Mouse (Mus musculus) cerebellum, postnatal 25 days (tissue): Measurements from ENCODE around the gene Nfkbil1.

Source experiments
- DNase-seq, 2 experiments: peaks; one replicate each; pipeline ENCODE4 v3.0.0; 2021; ENCODE audit warnings: mixed read lengths in 2 of 2

Gene Nfkbil1

GRCm38 (mm10) chr17:35201787-35202186, 33.8 kb downstream of the Nfkbil1 start, which contains the start of gene Tnf:
Gene Tnf, minus strand, starts transcription at chr17:35202007.
- no peak for DNase-seq

- no peak for DNase-seq
These were observed 34.5 kb downstream of the Nfkbil1 start for GRCm38 (mm10) chr17:35201128-35201527.

GRCm38 (mm10) chr17:35200398-35200797, 35.2 kb downstream of the Nfkbil1 start:
- no peak for DNase-seq

- no peak for DNase-seq
These were observed 36.6 kb downstream of the Nfkbil1 start for GRCm38 (mm10) chr17:35198946-35199345.

- DNase-seq, result no peak
These were observed 37.6 kb downstream of the Nfkbil1 start for GRCm38 (mm10) chr17:35198029-35198428.

- DNase-seq, result no peak
These were observed 38.5 kb downstream of the Nfkbil1 start for GRCm38 (mm10) chr17:35197126-35197525.

GRCm38 (mm10) chr17:35196321-35196641, 39.3 kb downstream of the Nfkbil1 start:
- DNase-seq, result peak in 1 of 2 experiments; percentile 17

- peak; percentile 68 to 77 for DNase-seq
These were observed 39.8 kb downstream of the Nfkbil1 start for GRCm38 (mm10) chr17:35195631-35196320.

GRCm38 (mm10) chr17:35194844-35195630, 40.6 kb downstream of the Nfkbil1 start:
- DNase-seq, result no peak

- DNase-seq, result no peak
These were observed 41.4 kb downstream of the Nfkbil1 start, which contains the start of gene Ltb for GRCm38 (mm10) chr17:35193881-35194843. Gene Ltb, plus strand, starts transcription at chr17:35194439.

GRCm38 (mm10) chr17:35192924-35193323, 42.7 kb downstream of the Nfkbil1 start:
- DNase-seq, result no peak

GRCm38 (mm10) chr17:35191723-35192122, 43.9 kb downstream of the Nfkbil1 start:
- DNase-seq, result no peak

- DNase-seq, result no peak
These were observed 45.5 kb downstream of the Nfkbil1 start for GRCm38 (mm10) chr17:35190096-35190495.

GRCm38 (mm10) chr17:35189186-35189585, 46.4 kb downstream of the Nfkbil1 start:
- DNase-seq, result no peak

GRCm38 (mm10) chr17:35187959-35188610, 47.5 kb downstream of the Nfkbil1 start, which contains the start of gene Lst1:
Gene Lst1, minus strand, starts transcription at chr17:35188439.
- no peak for DNase-seq

GRCm38 (mm10) chr17:35187345-35187744, 48.2 kb downstream of the Nfkbil1 start:
- DNase-seq, result no peak

GRCm38 (mm10) chr17:35186681-35187080, 48.9 kb downstream of the Nfkbil1 start:
- DNase-seq, result no peak

- DNase-seq, result peak in 1 of 2 experiments; percentile 42
These were observed 49.7 kb downstream of the Nfkbil1 start for GRCm38 (mm10) chr17:35185639-35186611.

- DNase-seq, result no peak
These were observed 55.5 kb downstream of the Nfkbil1 start for GRCm38 (mm10) chr17:35180093-35180492.

- peak; percentile 37 to 66 for DNase-seq
These were observed 57.1 kb downstream of the Nfkbil1 start for GRCm38 (mm10) chr17:35178528-35178927.

- no peak for DNase-seq
These were observed 59.6 kb downstream of the Nfkbil1 start, which contains the start of gene Aif1 for GRCm38 (mm10) chr17:35175968-35176367. Gene Aif1, minus strand, starts transcription at chr17:35176068.
